Mouse (Mus musculus): ENCODE measurements around the gene Hebp2. TPM values are rescaled to one million over a fixed set of nuclear protein-coding genes. Genes with fewer than 3 reads are reported as not detected.

Hebp2 gene
- total and polyA plus RNA-seq, 3 experiments: 0.08 TPM; not detected in 2

- dilution Hi-C loops (cut with MboI; ENCODE audit: extremely low pct_ligation_motif_present, extremely low pct_unique_long_range_greater_than_20kb, low sequenced_read_pairs): no loop called here
- no peaks in the 10 kb centered on the region for H3K36me3 ChIP-seq (replicated peaks in 1 of 2; ENCODE audit: control insufficient read depth in 1 of 2, insufficient read depth in 1 of 2, low read length in 1 of 2)
- DNase-seq (ENCODE audit: extremely low read depth): no peak
- TF ChIP-seq PAX5 (IDR thresholded peaks at IDR 0.05; ENCODE audit: low read length) (no peak), CTCF (conservative IDR thresholded peaks at IDR 0.05 in 1 of 2, IDR thresholded peaks at IDR 0.05 in 1 of 2; ENCODE audit: low read depth in 2 of 2, low read length in 2 of 2) (no peak), E2F4 (IDR thresholded peaks at IDR 0.05; ENCODE audit: insufficient replicate concordance, low read depth, low read length) (no peak), MYC (IDR thresholded peaks at IDR 0.05; ENCODE audit: low read depth, low read length) (no peak), MXI1 (IDR thresholded peaks at IDR 0.05; ENCODE audit: low read depth, low read length) (no peak), TBP (conservative IDR thresholded peaks at IDR 0.05; ENCODE audit: low read depth, low read length) (no peak), CHD1 (IDR thresholded peaks at IDR 0.05; ENCODE audit: low read depth, low read length) (no peak), GABPA (IDR thresholded peaks at IDR 0.05; ENCODE audit: insufficient replicate concordance, low read depth, low read length) (no peak), BHLHE40 (IDR thresholded peaks at IDR 0.05; ENCODE audit: low read depth, low read length) (no peak), ELF1 (IDR thresholded peaks at IDR 0.05; ENCODE audit: low read depth, low read length) (no peak), HCFC1 (IDR thresholded peaks at IDR 0.05; ENCODE audit: low read depth, low read length) (no peak), ZMIZ1 (IDR thresholded peaks at IDR 0.05; ENCODE audit: low read depth, low read length) (no peak), NELFE (IDR thresholded peaks at IDR 0.05; ENCODE audit: low read depth, low read length) (no peak), NRF1 (IDR thresholded peaks at IDR 0.05; ENCODE audit: low read depth, low read length) (no peak), ZC3H11A (IDR thresholded peaks at IDR 0.05; ENCODE audit: low read depth, low read length) (no peak), MAX (IDR thresholded peaks at IDR 0.05; ENCODE audit: low read length) (no peak), USF2 (conservative IDR thresholded peaks at IDR 0.05; ENCODE audit: low read depth, low read length) (no peak), TCF12 (IDR thresholded peaks at IDR 0.05; ENCODE audit: low read depth, low read length) (no peak), CHD2 (IDR thresholded peaks at IDR 0.05; ENCODE audit: low read length) (no peak), IRF4 (IDR thresholded peaks at IDR 0.05; ENCODE audit: low read depth, low read length) (no peak)
- H3K27ac ChIP-seq (ENCODE audit: insufficient read depth, low read depth): no peak overlapping the region
- H3K9me3 ChIP-seq (replicated peaks; ENCODE audit: low read length): no peaks in the 10 kb centered on the region
- H3K4me2 ChIP-seq (ENCODE audit: insufficient read depth, low read depth, poor library complexity, severe bottlenecking): no peak overlapping the region
- H3K79me2 ChIP-seq (replicated peaks; ENCODE audit: control insufficient read depth, extremely low read depth, insufficient read depth, poor library complexity, severe bottlenecking): no peaks in the 10 kb centered on the region
- no peak overlapping the region for H3K4me3 ChIP-seq (replicated peaks in 1 of 3; ENCODE audit: low read depth in 2 of 3, low read length in 2 of 3, poor library complexity in 1 of 3)
- peaks cover 0 to 4% of the 10 kb centered on the region in 2 experiments; a peak in 1 of 4 replicates for H3K4me1 ChIP-seq (ENCODE audit: control insufficient read depth in 1 of 2, insufficient read depth in 2 of 2)
- no peaks in the 10 kb centered on the region for H3K27me3 ChIP-seq (replicated peaks)
- in situ Hi-C loops (cut with MboI; ENCODE audit: low pct_ligation_motif_present, low pct_unique_long_range_greater_than_20kb, low sequenced_read_pairs): no loop called here
- H3K9ac ChIP-seq (ENCODE audit: insufficient read depth, low read depth): no peak overlapping the region
These were observed 567 bp downstream of the Hebp2 start for GRCm38 (mm10) chr10:18545309-18545708.

GRCm38 (mm10) chr10:18536889-18537288, 9.0 kb downstream of the Hebp2 start:
- no peaks in the 10 kb centered on the region for H3K36me3 ChIP-seq (replicated peaks in 1 of 2; ENCODE audit: control insufficient read depth in 1 of 2, insufficient read depth in 1 of 2, low read length in 1 of 2)
- no peak overlapping the region for H3K4me3 ChIP-seq (replicated peaks in 1 of 3; ENCODE audit: low read depth in 2 of 3, low read length in 2 of 3, poor library complexity in 1 of 3)
- H3K9me3 ChIP-seq (replicated peaks; ENCODE audit: low read length): no peaks in the 10 kb centered on the region
- H3K4me1 ChIP-seq (ENCODE audit: control insufficient read depth in 1 of 2, insufficient read depth in 2 of 2): no peaks in the 10 kb centered on the region
- in situ Hi-C loops (cut with MboI; ENCODE audit: low pct_ligation_motif_present, low pct_unique_long_range_greater_than_20kb, low sequenced_read_pairs): loop anchor here (10.0 kb wide), 1 partner anchor 292 kb away; no protein-coding TSS in a partner anchor
- H3K27ac ChIP-seq (ENCODE audit: insufficient read depth, low read depth): no peak overlapping the region
- TF ChIP-seq KAT2A (IDR thresholded peaks at IDR 0.05; ENCODE audit: insufficient replicate concordance, low read length) (no peak), MYC (IDR thresholded peaks at IDR 0.05; ENCODE audit: low read depth, low read length) (no peak), JUND (conservative IDR thresholded peaks at IDR 0.05; ENCODE audit: low read depth, low read length) (no peak), ZMIZ1 (IDR thresholded peaks at IDR 0.05; ENCODE audit: low read depth, low read length) (no peak)
- no peaks in the 10 kb centered on the region for H3K27me3 ChIP-seq (replicated peaks)
- dilution Hi-C loops (cut with MboI; ENCODE audit: extremely low pct_ligation_motif_present, extremely low pct_unique_long_range_greater_than_20kb, low sequenced_read_pairs): no loop called here
- DNase-seq (ENCODE audit: extremely low read depth): no peak
- H3K9ac ChIP-seq (ENCODE audit: insufficient read depth, low read depth): no peak overlapping the region
- no peak overlapping the region for H3K4me2 ChIP-seq (ENCODE audit: insufficient read depth, low read depth, poor library complexity, severe bottlenecking)
- no peaks in the 10 kb centered on the region for H3K79me2 ChIP-seq (replicated peaks; ENCODE audit: control insufficient read depth, extremely low read depth, insufficient read depth, poor library complexity, severe bottlenecking)
